Mouse (Mus musculus): ENCODE results near the gene Fbxw8.

DNA sequence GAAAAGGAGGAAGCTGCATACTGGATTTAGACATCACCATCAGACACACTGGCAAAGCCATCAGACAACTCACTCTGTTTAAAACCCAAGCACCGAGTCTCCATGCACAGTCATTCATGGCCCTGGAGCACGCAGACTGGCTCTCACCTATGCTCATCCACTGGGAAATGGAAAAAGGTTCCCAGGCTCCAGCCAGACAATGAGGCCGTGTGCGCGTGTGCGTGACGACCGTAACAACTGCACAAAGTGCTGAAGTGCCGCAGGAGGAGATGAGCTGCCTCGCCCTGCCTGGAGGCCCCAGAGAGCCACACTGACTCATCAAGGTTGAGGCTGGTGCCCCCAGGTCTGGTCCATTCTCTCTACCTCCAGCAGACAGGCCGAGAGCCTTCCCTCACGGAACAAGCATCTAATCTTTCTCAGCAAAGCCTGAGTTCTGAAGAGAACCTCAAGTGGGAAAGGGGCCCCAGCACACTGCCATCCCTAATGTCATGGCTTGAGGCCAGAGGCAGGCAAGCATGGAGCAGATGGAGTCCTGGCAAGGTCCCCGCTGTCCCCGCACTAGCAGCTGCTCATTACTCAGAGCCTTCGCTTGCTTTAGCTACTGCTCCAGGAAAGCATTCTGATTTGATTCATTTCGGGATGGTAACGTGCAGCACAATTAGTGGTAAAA lies 47.0 kb downstream of the Fbxw8 start:
- TF ChIP-seq CTCF (IDR thresholded peaks at IDR 0.05; ENCODE audit: low read depth) (no peak), EP300 (optimal IDR thresholded peaks at IDR 0.05) (no peak)

Measured in stomach, postnatal 0 days (tissue).